Mouse (Mus musculus): ENCODE measurements around the gene Tbc1d17. TPM values are rescaled to one million over a fixed set of nuclear protein-coding genes. Genes with fewer than 3 reads are reported as not detected.

The Tbc1d17 gene
- total RNA-seq, 2 experiments from 2014 or later = 33.0 to 38.0 TPM

DNA sequence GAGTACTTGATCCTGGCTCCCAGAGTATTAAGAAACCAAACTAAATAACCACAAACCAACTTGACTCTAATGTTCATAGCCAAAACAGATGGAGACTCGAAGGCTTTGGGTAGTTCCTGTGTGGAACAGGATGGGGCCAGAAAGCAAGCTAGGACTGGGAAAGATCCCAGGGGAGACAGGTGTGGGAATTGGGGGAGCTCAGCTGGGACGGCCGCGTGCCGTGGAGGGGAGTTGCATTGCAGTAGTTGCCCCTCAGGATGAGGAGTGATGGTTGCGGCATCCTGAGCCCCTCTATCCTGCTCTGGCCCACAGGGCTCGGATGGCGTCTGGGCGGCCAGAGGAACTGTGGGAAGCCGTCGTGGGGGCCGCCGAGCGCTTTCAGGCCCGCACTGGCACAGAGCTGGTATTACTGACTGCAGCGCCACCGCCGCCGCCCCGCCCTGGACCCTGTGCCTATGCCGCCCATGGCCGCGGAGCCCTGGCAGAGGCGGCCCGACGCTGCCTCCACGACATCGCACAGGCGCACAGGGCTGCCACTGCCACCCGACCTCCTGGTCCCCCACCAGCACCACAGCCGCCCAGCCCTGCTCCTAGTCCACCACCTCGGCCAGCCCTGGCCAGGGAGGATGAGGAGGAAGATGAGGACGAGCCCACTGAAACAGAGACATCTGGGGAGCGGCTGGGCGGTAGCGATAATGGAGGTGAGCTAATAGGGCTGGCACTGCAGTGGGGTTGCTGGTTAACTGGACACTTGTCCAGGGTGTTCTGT, 3.6 kb upstream of the Tbc1d17 start:
- no peak for DNase-seq

DNA sequence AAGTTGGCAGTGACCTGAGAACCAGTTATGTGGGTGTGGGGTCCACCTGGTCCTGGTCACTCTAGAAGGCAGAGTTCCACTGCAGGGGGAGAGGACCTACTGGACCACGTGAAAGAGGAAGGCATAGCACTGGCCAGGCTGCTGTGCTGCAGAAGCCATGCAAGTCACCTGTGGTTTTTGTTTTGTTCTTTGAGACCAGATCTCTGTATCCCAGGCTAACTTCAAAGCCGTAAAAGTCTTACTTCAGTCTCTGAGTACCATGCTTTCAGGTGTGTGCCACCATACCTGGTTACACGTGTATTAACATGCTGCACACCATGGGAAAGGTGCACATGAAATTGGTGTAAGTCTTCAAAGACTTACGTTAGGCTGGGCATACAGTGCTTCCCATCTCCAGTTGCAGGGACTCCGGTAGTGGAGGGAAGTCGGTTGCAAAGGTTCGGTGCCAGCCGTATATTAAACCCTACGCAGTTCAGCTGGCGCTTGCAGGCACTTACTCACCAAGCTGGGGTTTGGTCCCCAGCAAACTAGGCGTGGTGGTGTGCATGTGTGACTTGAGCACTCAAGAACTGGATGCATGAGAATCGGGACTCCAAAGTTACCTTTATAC, 2.9 kb upstream of the Tbc1d17 start:
- no peak for DNase-seq

DNA sequence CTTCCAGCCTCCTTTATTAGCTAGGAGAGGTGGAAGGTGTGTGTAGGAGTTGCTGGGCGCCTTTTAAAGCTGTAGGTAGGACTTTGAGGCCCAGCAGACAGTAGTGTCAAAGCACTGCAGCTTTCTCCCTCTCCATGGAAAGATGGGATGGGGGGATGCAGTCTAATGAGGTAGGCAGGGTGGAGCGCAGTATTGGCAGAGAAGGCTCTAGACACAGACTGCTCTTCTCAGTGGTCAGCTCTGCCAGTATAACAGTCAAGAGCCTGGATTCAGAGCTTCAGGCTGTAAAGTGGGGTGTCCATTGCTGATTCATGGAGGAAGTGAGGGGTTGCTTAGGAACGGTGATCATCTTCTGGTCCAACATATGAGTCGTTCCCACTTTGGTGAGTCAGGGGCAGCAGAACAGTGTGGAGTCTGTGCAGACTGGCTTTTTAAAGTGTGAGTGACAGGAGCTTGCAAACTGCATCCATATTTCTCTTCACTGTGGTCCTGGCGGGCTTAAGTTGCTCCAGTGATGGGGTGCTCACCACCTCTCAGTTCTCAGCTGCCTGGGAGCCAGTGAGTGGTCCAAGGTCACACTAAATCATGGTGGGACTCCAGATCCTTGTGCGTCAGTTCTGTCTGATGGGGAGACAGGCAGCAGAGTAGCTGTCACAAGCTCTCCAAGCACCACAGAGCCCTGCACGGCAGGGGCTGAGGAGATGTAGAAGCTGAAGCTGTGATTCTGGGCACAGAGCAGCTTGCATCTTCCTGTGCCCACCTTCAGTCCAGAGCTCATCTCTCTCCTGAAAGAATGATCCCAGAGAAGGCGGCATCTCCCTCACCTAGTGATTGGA, 2.1 kb upstream of the Tbc1d17 start:
- no peak for DNase-seq

GRCm38 (mm10) chr7:44850146-44850545, 1.3 kb upstream of the Tbc1d17 start:
- DNase-seq = peak; percentile 82

- DNase-seq = peak; percentile 93
These were observed 685 bp upstream of the Tbc1d17 start for GRCm38 (mm10) chr7:44849416-44850111.

DNA sequence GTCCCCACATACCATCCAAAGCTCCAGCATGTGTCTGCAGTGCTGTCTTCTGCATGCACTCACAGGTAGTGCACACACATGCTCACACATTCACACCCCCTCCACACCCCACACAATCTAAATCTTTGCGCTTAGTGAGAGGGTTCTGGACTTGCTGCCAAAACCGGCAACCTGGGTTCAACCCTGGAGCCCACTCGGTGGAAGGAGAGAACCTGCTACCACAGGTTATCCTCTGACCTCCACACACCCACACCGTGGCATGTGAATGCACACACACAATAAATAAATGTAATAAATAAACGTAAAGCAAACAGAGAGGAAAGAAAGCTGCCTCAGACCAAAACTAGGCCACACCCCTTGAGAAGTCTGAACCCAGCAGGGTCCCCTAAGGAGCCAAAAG, 1.1 kb downstream of the Tbc1d17 start:
- no peak for DNase-seq

GRCm38 (mm10) chr7:44846804-44847203, 2.1 kb downstream of the Tbc1d17 start:
- DNase-seq = no peak

DNA sequence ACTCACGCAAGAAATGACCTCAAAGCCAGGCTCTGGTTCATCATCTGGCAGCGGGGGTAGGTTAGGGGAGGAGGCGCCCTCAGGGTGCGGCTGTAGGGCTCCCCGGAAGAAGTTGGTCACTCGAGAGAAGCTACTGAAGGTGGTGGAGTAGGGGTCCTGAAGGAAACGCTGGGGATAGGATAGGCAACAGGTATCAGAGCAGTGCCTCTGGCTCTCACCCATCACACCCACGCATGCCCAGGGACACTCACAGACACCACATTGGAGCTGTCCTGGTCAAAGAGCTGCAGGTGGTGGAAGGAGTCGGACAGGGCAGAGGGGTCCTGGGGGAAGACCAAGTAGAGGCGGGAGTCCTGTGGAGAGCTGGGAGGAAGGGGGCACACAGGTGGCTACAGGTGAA, 3.9 kb downstream of the Tbc1d17 start:
- no peak for DNase-seq

GRCm38 (mm10) chr7:44841825-44842463, 6.9 kb downstream of the Tbc1d17 start:
- no peak for DNase-seq

- DNase-seq = no peak
These were observed 8.5 kb downstream of the Tbc1d17 start for GRCm38 (mm10) chr7:44840426-44840825.

GRCm38 (mm10) chr7:44839491-44840191, 9.2 kb downstream of the Tbc1d17 start:
- peak; percentile 62 for DNase-seq

DNA sequence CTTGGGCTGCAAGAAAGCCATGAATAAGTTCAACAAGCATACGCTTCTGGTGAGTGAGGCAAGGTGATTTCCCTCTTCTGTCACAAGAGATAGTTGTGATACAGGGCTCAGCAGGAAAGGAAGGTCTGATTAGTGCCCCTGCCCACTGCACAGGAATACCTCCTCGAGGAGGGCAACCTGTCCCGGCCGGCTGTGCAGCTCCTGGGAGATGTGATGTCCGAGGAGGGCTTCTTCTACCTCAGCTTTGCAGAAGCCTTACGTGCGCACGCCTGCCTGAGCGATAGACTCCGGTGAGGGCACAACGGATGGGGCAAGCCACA, 9.7 kb downstream of the Tbc1d17 start:
- no peak for DNase-seq

GRCm38 (mm10) chr7:44838073-44838472, 10.8 kb downstream of the Tbc1d17 start:
- DNase-seq = no peak

- no peak for DNase-seq
These were observed 12.3 kb downstream of the Tbc1d17 start for GRCm38 (mm10) chr7:44836423-44837053.

GRCm38 (mm10) chr7:44836016-44836404, 12.9 kb downstream of the Tbc1d17 start:
- no peak for DNase-seq

GRCm38 (mm10) chr7:44835373-44836015, 13.4 kb downstream of the Tbc1d17 start:
- DNase-seq = no peak

DNA sequence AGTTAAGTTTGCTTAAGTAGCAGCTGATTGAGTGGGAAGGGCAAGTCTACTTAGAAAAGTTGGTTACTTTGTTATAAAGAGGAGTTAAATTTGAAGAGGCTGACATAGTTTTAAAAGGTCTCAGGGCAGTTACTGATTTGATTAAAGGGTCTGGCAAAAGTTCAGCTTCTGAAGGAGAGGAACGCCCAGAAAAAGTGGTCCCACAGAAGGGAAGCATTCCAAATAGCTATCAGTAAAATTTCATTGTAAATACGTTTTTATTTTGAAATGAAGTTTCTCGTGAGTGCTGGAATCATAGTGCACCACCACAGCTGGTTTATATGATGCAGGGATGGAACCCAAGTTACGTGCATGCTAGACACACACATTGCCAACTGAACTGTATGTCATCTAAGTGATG, 16.1 kb downstream of the Tbc1d17 start:
- DNase-seq = no peak

- no peak for DNase-seq
These were observed 20.2 kb downstream of the Tbc1d17 start for GRCm38 (mm10) chr7:44828706-44829105.

DNA sequence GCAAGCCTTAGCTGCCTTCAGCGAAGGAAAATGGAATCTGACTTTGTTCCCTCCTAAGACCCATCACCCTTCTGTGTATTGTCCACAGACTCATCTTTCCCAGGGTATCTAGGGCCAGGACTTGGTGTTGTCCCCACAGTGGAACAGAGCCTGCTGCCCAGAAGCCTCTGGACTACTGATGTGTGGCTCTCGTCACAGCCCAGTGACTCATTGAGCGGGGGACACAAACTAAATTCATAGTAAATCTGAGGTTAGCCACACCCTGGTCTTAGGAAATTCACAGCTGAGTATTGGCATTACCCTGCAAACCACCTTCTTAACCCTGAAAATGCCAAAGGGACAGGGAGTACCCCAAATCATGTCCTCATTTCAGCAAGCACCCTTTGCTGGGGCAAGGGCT, 22.1 kb downstream of the Tbc1d17 start:
- DNase-seq = no peak

- peak; percentile 87 for DNase-seq
These were observed 24.0 kb downstream of the Tbc1d17 start for GRCm38 (mm10) chr7:44824872-44825271.

DNA sequence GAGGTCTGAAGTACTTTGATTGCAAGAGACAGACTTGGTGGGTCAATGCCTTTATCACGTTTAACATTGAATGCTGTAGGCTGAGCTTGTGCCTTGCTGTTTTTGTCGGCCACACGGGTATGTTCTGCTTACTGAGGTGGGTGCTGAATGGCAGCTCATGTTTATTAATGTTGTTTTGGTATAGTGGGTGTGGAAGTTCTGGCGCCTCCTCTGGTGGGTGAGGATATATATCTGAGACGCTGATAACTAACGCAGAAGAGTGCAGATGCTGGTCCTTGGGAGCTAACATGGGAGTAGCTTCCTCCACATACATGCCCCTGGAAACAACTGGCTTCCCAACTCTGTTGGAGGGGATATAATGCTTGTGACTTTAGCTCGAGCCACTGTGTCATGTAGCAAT, 25.5 kb downstream of the Tbc1d17 start:
- peak; percentile 6 for DNase-seq

Data from heart, postnatal 4 days (tissue).